Mouse (Mus musculus) thymus, postnatal 4 days (tissue): ENCODE measurements around the gene Foxc1.

Experiments
- DNase-seq: peaks from one replicate; pipeline ENCODE4 v3.0.0; 2021

Foxc1 gene

DNA sequence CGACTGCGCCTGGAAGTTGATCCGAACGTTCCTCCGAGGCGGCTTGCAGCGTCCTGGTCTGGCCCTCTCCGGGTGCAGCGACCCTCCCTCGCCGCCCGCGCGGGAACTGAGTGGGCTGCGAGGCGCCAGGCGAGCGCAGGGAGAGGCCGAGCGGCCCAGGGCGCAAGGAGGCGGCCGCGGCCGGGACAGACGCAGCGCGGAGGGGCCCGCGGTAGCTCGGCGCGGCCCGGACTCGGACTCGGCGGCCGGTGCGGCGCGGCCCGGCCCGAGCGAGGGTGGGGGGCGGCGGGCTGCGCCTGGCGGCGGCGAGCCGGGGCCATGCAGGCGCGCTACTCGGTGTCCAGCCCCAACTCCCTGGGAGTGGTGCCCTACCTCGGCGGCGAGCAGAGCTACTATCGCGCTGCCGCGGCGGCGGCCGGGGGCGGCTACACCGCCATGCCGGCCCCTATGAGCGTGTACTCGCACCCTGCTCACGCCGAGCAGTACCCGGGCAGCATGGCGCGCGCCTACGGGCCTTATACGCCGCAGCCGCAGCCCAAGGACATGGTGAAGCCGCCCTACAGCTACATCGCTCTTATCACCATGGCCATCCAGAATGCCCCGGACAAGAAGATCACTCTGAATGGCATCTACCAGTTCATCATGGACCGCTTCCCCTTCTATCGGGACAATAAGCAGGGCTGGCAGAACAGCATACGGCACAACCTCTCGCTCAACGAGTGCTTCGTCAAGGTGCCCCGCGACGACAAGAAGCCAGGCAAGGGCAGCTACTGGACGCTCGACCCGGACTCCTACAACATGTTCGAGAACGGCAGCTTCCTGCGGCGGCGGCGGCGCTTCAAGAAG lies 680 bp downstream of the Foxc1 start:
- DNase-seq, result peak; percentile 25

DNA sequence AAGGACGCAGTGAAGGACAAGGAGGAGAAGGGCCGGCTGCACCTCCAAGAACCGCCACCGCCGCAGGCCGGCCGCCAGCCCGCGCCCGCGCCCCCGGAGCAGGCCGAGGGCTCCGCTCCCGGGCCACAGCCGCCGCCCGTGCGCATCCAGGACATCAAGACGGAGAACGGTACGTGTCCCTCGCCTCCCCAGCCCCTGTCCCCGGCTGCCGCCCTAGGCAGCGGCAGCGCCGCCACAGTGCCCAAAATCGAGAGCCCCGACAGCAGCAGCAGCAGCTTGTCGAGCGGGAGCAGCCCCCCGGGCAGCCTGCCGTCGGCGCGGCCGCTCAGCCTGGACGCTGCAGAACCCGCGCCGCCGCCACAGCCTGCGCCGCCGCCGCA lies 1.3 kb downstream of the Foxc1 start:
- peak; percentile 42 for DNase-seq

- peak; percentile 65 for DNase-seq
These were observed 1.8 kb downstream of the Foxc1 start for GRCm38 (mm10) chr13:31808116-31808803.

- DNase-seq, result no peak
These were observed 2.5 kb downstream of the Foxc1 start for GRCm38 (mm10) chr13:31808804-31809420.

- DNase-seq, result no peak
These were observed 3.3 kb downstream of the Foxc1 start for GRCm38 (mm10) chr13:31809701-31810100.

GRCm38 (mm10) chr13:31810375-31810692 lies 3.9 kb downstream of the Foxc1 start:
- no peak for DNase-seq

DNA sequence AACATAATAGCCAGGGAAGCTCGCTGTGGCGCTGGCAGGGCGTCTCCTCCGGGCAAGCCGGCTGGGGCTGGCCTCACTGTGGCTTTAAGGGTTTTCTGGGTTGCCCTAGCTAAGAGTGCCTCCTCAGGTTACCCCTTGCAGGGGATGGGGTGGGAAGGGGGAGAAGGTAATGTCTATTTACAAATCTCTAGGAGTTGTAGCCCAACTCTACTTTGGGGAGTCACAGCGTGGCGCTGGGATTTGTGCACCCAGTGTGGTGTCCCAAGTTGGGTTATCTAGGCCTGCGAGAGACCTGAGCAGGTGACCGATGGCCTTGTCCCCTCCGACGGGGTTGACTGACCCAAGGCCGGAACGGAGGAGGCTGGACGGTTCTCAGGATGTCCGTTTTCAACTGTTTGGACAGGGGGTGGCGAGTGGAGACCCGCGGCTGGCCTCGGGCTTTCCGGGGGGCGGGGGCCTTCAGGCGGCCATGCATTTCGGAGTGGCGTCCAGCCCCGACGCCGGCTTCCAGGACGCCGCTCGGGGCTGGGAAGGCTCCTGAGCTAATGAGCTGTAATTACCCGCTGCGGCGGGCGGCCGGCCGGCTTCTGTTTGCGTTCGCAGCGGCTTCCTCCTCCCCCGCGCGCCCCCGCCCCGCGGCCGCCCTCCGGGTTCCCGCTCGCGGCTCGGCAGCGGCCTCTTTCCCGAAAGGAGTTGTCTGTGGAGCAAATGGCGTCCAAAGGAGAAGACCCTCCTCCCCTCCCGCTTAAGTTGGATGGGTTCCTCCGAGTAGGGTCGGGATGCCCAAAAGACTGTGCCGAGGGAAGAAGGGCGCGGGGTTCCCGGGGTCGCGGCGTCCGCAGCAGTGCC lies 4.5 kb downstream of the Foxc1 start:
- DNase-seq, result peak; percentile 27

DNA sequence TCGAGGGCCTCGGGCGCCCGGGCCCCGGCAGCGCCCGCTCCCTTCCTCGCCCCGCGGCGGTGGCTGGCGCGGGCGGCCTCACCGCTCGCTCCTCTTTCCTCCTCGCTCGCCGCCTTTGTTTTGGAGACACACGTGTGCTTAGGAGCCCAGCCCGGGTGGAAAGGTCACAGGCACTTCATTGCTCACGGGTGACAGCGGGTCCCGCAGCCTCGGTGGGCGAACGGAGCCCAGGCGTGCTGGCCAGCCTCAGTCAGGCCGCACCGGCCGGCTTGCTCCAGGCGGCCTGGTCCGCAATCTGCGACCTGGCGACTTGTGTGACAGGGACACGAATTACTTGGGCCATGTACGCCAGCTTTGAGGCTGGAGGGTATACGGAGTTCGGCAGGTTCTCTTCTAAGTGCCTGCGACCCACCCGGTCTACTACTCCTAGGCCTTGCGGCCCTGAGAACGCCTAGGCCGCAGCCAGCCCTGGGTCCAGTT lies 5.1 kb downstream of the Foxc1 start:
- no peak for DNase-seq

DNA sequence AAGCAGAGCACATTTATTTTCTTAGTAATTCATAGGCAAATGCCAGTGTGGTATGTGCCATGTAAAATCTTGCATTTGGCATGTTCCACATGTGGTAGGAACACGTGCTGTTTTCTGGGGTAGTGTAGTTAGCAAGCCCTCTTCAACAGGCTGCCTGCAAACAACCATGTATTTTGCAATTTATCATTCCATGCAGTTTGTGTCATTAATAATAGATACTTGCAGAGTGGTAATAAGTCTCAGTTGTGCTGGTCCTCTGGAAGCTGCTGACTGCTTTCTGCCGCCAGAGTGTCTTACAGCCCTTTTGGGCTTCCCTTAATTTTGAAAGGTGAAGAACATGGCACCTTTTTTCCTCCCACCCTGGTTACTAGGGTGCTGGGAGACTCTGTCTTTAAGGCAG lies 6.3 kb downstream of the Foxc1 start:
- no peak for DNase-seq

DNA sequence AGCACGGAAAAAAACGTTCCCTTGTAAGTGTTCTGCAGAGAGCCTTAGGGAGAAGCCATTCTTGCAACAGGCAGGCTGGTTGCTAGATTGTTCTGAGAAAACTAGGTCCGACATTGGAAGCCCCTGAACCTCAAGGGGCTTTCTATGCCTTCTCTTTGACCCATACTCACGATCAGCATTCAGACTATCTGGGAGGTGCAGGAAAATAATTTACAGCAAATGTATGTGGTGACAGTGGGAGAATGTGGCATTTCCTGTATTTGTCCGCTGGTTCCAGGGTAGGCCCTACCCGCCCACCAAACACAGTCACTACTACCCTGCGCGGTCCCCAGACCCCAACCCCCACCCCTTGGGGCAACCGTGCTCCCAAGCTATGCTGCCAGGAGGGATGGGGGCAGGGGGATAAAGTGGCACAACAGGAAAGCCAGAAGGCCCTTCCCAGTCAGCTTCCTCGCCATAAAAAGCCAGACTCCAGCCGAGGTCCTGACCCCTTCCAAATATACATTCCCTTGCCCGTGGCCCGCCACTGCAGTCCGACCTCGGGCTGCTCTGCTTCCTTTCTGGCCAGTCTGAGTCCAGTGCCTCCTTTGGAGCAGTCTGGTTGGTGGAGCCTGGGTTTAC lies 9.1 kb downstream of the Foxc1 start:
- DNase-seq, result no peak

DNA sequence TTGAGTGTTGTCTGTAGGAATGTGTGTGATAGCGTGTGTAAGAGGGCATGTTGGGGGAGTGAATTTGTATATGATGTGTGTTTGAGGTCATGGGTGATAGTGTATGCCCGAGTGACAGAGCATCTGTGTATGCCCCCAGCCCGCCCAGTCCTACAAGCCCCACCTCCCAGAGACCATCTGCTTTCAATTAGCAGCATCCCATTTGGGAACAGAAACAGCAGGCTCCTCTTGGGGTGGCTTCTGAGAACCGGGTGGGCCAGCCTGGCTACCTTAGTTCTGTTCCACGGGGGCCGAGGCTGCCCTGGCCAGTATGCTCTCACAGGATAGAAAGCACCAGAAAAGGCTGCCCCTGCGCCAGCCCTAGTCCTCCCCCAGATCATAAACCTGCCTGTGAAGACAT lies 11.9 kb downstream of the Foxc1 start:
- no peak for DNase-seq

GRCm38 (mm10) chr13:31819664-31820405 lies 13.4 kb downstream of the Foxc1 start:
- DNase-seq, result no peak

DNA sequence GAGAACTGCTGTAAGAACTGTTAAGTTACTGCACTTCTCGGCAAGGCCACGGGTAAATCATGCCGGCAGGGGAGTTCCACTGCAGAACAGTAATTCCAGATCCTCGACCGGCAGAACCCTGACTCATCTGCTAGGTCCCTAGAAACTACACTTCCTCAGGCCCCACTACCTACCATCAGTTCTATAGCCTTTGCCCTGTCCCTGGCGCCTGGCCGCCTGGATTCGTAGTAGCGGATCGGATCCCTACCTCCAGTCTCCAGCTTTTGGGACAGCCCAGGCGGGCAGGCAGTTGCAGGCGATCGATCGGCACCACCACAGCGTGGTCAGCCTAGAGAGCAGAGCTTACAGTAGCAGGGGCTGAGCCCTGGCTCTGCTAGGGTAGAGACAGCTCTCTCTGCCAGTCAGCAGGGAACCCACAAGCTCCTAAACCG lies 14.2 kb downstream of the Foxc1 start:
- no peak for DNase-seq

- DNase-seq, result no peak
These were observed 14.6 kb downstream of the Foxc1 start for GRCm38 (mm10) chr13:31821050-31821449.

GRCm38 (mm10) chr13:31823316-31823715 lies 16.9 kb downstream of the Foxc1 start:
- DNase-seq, result no peak

DNA sequence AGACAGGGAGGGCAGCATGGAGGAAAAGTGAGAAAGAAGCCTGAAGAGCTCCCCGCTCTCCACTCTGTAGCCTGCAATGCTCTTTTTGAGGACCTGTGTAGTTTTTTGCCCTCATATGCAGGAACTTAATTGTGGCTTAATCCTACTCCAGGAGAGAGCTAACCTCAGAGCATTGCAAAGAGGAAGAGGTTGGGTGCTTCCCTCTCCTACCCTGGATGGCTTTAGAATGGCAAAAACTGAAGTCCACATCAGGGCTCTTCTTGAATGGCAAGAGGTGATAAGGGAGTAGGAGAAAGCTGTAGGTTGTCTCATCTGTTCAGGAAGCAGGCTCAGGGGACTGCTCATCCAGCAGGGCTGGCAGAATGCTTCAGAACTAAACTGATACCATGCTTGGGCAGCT lies 18.7 kb downstream of the Foxc1 start:
- no peak for DNase-seq

- DNase-seq, result no peak
These were observed 20.7 kb downstream of the Foxc1 start for GRCm38 (mm10) chr13:31827160-31827559.

GRCm38 (mm10) chr13:31827820-31828332 lies 21.4 kb downstream of the Foxc1 start:
- DNase-seq, result no peak

DNA sequence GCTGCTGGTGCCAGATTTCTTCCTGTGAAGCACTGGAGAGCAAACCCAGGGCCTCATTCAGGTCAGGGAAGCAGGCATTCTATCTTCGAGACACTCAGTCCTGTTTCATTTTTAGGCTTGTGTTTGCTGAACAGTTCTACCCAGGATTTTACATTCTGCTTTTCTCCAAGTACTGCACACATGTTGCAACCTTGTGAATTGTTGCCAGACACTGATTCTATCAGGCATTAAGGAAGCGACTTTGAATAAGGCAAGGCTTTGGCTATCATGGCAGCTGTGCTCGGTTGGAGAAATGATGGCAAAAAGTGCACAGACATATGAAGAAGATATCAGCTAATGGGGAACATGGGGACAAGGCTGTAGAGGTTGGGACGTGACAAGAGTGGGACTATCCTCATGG lies 22.0 kb downstream of the Foxc1 start:
- no peak for DNase-seq

DNA sequence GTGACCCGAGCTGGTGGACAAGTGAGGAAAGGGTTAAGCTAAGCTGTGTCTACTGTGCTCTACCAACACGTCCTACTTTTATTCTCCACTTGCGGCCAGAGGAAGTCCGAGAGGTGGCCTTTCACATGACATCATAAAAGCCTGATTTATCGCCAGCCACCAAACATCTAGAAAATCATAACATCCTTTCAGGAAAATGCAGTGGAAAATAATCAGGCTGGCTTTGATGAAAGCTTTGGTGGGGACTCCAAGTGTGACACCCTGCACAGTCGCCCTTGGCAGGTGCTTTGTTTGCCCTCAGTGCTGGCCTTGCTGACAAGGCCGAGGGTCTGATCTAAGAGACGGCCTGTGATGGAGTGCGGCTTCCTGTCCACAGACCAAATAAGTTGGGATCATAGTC lies 23.9 kb downstream of the Foxc1 start:
- DNase-seq, result no peak

GRCm38 (mm10) chr13:31835802-31836201 lies 29.4 kb downstream of the Foxc1 start:
- DNase-seq, result no peak
